Mouse (Mus musculus) lung, adult 10 weeks (tissue): ENCODE data around the gene Pole3. TPM values are rescaled to one million over a fixed set of nuclear protein-coding genes. Genes with fewer than 3 reads are reported as not detected.

Source experiments
- polyA plus RNA-seq: library from polyadenylated mRNA; stranded (reverse); fragments of 350-450 nt; fragmentation: Illumina TruSeq; extraction: RNeasy Lipid Tissue Mini Kit (QIAGEN cat#74804); gene quantifications from one replicate; pipeline ENCODE4 v1.2.3, GENCODE M21; 2014; ENCODE audit warnings: low read depth, low replicate concordance; ENCODE audit not compliant: insufficient read depth

Pole3 gene
- polyA plus RNA-seq, result 31.4 TPM

DNA sequence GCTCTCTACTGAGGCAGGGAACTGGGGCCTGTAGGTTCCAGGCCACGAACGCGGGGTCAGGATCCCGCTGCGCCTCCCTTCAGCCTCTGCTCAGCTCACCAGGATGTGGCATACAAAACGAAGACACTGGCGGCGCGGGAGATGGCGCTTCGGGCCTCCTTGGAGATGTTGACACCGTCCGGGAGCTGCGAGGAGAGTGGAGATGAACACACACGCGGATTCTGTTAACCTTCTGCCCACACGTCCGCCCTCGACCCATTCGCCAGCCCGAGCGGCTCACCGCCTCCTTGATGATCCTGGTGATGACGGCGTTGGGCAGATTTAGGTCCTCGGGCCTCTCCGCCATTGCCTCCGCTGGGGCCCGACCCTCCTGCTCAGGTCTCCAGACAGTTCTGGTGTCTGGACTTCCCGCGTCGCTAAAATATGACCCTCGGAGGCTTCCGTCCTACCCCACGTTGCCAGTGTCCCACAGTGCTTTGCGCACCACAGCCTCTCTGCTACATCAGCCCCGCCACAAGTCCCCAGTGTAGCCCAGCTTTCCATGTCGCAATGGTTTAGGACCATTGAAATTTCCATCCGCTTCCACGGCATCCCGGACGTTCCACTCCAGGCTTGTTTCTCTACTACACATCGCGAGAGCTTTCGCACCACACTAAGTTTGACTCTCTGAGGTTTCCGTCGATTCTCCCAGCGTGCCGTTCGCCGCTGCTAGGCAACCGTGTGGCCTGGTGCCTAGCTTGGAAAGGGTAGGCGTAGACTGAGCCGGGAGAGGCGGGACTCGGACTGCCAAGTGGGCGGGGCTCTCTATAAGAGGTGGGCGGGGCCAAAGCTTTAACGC lies at the start of gene Pole3, which contains the start of gene 4933430I17Rik:
TSS of gene Pole3 (minus strand) at position 418 of the 838 bp plus-strand sequence.
TSS of gene 4933430I17Rik (plus strand) at position 719 of the 838 bp plus-strand sequence.

DNA sequence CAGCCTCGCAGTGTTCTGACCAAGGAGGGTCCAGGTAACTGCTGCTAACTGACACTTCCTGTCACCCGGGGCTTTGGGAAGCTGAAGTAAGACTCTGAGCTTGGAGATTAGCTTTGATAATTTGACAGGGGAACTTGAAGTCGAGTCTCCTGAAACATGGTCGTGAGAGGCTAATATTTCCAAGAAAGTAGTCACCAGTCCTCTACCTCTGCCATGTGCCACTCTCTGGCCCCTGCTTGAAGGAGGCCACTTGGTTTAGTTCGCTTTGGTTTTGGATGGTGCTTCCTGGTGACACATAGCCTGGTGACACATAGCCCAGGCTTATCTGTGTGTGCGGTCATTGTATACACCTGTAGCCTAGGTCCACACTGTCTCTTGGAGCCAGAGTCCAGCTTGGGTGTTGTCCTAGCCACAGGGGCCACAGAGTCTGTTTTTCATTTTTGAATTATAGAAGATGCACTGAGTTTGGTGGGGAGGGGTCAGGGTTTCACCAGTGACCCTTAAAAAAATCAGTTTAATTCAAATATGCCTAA lies 35.0 kb upstream of the Pole3 start, which contains the start of gene Rgs3:
TSS of gene Rgs3 (plus strand) at position 51 of the 533 bp plus-strand sequence.

DNA sequence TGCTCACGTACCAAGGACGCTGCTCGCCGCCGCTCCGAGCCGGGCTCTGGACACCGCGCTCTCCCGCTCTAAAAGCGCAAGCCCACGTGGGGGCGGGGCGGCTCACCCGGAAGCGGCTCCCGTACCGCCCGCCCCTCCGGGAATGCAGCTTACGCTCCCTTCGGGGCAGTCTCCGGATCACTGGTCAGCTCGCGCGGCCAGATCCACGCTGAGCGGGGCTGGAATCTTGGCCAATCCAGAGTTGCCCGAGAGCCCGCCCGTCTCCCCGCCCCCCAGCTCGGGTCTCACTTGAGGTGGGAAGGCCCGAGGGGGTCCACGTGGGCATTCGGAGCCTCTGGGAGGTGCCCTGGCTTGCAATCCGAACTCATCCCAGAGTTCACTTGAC lies 5.0 kb downstream of the Pole3 start, which contains the start of gene Alad:
TSS of gene Alad (minus strand) at position 70 of the 385 bp plus-strand sequence.

DNA sequence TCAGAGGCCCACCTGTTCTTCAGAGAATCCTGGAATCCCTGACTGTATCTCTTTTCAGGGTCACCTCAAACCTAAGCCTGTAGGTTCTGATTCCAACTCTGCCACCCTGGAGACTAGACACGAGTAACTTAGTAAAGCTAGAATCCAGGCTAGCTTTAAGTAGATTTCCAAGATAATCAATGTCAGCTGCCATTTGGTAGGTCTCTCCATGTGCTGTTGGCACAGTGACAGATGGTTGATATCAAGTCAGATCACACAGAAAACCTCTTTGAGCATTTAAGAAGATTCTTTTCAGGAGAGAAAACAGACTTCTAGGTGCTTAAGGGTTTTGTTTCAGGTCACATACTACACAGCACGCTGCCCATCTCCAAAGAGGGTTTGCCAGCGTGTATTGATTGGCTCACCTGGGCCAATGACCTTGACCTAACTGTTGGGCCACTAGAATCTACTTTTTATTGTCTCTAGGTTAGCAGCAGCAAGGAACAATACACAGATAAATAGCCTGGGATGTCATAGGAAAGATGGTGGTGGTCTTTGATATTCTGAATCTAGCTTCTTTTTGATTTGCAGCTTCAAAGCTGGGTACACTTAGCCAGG lies 21.4 kb downstream of the Pole3 start, which contains the start of gene Hdhd3:
TSS of gene Hdhd3 (minus strand) at position 94 of the 597 bp plus-strand sequence.

DNA sequence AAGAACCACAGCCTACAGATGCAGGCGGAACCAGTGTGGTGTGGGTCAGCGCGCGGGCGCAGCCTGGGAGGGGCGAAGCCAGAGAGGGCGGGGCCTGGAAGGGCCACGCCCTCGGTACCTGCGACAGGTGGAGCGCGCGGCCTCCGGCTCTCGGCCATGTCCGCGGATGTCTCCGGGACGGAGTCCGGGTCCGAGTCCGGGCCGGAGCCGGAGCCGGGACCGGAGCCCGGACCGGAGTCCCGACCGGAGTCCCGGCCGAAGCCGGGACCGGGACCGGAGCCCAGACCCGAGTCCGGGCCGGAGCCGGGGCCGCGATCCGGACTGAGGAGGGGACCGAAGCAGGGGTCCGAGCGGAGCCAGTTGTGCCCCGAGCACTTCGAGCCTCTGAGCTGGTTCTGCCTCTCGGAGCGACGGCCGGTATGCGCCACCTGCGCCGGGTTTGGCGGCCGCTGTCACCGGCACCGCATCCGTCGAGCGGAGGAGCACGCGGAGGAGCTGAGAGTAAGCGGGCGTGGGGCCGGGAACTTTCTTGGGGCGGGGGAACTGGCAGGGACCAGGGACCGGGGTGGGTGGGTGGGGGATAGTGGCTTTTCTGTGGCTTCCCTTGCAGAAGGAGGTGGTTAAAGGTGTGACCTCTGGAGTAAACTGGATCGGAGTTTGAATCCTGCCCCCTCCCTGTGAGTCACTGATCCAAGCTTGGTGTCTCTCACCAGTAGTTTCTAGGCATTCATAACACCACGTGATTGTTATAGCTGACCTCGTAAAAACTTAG lies 44.7 kb downstream of the Pole3 start, which contains the start of gene Bspry:
TSS of gene Bspry (plus strand) at position 117 of the 772 bp plus-strand sequence.

Other genes starting within 250 kb of the Pole3 start
- gene Fkbp15, start 164.5 kb downstream of the Pole3 start, polyA plus RNA-seq, result 19.1 TPM
- gene Slc31a1, start 164.3 kb downstream of the Pole3 start, polyA plus RNA-seq, result 30.8 TPM
- gene Cdc26, start 116.4 kb downstream of the Pole3 start, polyA plus RNA-seq, result 70.6 TPM
- gene Prpf4, start 116.3 kb downstream of the Pole3 start, polyA plus RNA-seq, result 5.6 TPM
- not detected for gene Rnf183, start 89.8 kb downstream of the Pole3 start, polyA plus RNA-seq
- 3.5 TPM for gene Wdr31, start 54.2 kb downstream of the Pole3 start, polyA plus RNA-seq
- 11.4 TPM for gene Bspry, start 45.0 kb downstream of the Pole3 start, polyA plus RNA-seq
- 9.1 TPM for gene Hdhd3, start 21.6 kb downstream of the Pole3 start, polyA plus RNA-seq
- gene Alad, start 5.2 kb downstream of the Pole3 start, polyA plus RNA-seq, result 57.1 TPM
- not detected for gene 4933430I17Rik, start 301 bp upstream of the Pole3 start, polyA plus RNA-seq
- 37.7 TPM for gene Rgs3, start 34.8 kb upstream of the Pole3 start, polyA plus RNA-seq